Mouse (Mus musculus) cerebellum, adult 2 months (tissue): ENCODE data around the gene Thop1.
"Not testable (repeated sequence)": the region's sequence is repeated elsewhere in the genome, so short reads cannot be mapped to it uniquely, and the experiment has no call there.

Experiments
- CTCF ChIP-seq: fragments of 200-500 bp; IDR thresholded peaks from 2 replicates; pipeline ENCODE4 v1.5.1; 2011; ENCODE audit warnings: low read depth, mild to moderate bottlenecking, control low read depth, low read length, moderate library complexity, borderline replicate concordance; ENCODE audit not compliant: insufficient read depth
- POLR2A ChIP-seq: fragments of 200-500 bp; IDR thresholded peaks from 2 replicates; pipeline ENCODE4 v1.6.1; 2011; ENCODE audit warnings: low read length, control low read depth, borderline replicate concordance; ENCODE audit not compliant: insufficient read depth

DNA sequence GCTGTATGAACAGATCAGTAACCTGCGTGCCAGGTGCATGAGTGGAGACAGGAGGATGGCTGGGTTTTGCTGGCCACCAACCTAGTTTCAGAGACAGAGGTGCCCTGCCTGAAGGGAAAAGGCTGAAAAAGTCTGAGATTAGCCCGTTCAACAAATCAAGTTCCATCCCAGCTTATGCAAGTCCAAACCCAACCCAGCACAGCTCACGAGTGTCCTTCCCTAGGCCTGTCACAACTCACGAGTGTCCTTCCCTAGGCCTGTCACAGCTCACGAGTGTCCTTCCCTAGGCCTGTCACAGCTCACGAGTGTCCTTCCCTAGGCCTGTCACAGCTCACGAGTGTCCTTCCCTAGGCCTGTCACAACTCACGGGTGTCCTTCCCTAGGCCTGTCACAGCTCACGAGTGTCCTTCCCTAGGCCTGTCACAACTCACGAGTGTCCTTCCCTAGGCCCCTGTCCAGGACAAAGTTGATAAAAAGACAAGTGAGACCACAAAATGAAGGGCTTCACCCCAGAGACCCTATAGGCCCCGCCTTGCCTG is 14.0 kb upstream of the Thop1 start:
- TF ChIP-seq POLR2A, CTCF: not testable (repeated sequence)
